Mouse (Mus musculus) ES-Bruce4 (cell line): ENCODE results near the gene Clmn.

Experiments
- CTCF ChIP-seq: IDR thresholded peaks from one replicate; pipeline ENCODE4 v1.8.1; 2011; ENCODE audit warnings: low read depth, low read length
- EP300 ChIP-seq: IDR thresholded peaks from 2 replicates; pipeline ENCODE4 v1.6.1; 2011; ENCODE audit warnings: low read depth, low read length; ENCODE audit not compliant: insufficient read depth
- POLR2A ChIP-seq: IDR thresholded peaks from one replicate; pipeline ENCODE4 v1.8.1; 2011; ENCODE audit warnings: low read length; ENCODE audit not compliant: insufficient read depth

DNA sequence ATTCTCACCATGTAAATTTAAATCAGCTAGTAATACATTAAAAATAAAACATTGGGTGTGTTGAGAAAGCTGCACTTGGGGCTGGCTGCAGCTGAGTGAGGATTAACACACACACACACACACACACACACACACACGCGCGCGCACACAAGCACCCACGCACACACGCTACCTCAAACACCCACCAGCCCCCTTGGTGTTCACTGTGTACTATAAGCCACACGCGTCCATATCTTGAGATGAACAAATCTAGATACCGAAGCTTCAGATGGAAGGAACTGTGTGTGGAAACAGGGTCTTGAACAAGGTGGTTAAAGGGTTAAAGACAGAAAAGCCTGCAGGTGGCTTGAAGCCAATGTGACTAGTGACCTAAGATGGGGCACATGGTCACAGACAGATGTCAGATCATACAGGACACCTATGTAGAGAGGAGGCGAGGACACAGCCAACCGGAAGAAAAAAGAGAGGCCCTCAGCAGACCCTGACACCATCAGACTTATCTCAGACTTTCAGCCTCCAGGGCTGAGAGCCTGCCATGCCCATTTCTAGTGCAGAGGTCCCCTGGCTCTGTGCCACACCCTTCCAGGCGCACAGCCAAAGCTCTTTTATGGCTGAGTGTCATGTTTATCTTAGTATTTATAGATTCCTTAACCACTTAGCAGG is 40.5 kb downstream of the Clmn start:
- no peak for TF ChIP-seq CTCF
- no peak for TF ChIP-seq EP300
- no peak for TF ChIP-seq POLR2A
